Mouse (Mus musculus): ENCODE measurements around the gene Myof. TPM values are rescaled to one million over a fixed set of nuclear protein-coding genes. Genes with fewer than 3 reads are reported as not detected.
A peak's percentile ranks its signal among the peaks of the same experiment; 100 is the strongest.

Gene Myof
- total RNA-seq, 2 experiments from 2014 or later, result 4.3 to 5.0 TPM

GRCm38 (mm10) chr19:38032993-38033734, 10.2 kb downstream of the Myof start:
- Histone ChIP-seq H3K4me3 (no peak overlapping the region), H3K27ac (no peak overlapping the region)
- no peak for TF ChIP-seq CTCF (conservative IDR thresholded peaks at IDR 0.05)
- DNase-seq (ENCODE audit: low spot score in 2 of 2), result no peak

DNA sequence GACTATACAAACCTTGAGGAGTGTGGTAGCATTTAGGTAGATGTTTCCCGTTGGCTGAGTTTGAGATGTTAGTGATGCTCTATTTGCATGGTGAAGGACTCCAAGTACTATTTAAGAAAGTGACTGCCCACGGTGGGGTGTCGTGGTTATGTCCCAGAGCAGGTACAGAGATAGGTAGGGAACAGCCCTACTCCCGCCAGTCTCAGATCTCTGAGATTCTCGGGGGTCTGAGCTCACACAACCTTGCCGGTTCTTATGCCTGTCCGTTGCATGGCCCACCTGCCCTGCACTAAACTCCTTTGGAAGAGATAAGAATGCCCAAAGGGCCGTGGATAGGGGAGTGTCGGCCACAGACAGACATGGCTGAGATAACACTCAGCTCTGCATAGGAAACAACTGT, 12.2 kb downstream of the Myof start:
- Histone ChIP-seq H3K27ac (no peak overlapping the region), H3K4me3 (no peak overlapping the region)
- TF ChIP-seq CTCF (conservative IDR thresholded peaks at IDR 0.05), result no peak
- DNase-seq (ENCODE audit: low spot score in 2 of 2), result no peak

DNA sequence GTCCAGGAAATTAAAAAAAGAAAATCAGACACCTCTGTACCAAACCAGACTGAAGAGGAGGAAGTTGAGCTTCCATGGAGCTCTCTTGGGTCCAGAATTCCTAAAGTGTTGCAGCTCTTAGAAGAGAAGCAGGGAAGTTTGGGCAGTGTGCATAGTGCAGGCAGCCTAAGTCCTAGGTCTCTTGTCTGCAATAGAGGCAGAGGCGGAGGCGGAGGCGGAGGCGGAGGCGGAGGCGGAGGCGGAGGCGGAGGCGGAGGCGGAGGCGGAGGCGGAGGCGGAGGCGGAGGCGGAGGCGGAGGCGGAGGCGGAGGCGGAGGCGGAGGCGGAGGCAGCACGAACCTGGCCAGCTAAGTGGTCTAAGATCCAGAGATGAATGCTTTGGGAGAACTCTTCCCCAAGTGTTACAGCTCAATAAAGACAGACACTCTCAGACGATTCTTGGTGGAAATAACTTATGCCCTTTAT, 12.7 kb downstream of the Myof start:
- no peak for DNase-seq (ENCODE audit: low spot score in 2 of 2)
- TF ChIP-seq CTCF (conservative IDR thresholded peaks at IDR 0.05), result no peak
- peak overlapping the region; percentile 33; the same call in 1 of the 2 replicates for H3K27ac ChIP-seq

GRCm38 (mm10) chr19:38029871-38030270, 13.5 kb downstream of the Myof start:
- Histone ChIP-seq H3K27ac (peak overlapping the region; percentile 36; the same call in 1 of the 2 replicates), H3K4me3 (no peak overlapping the region)
- no peak for TF ChIP-seq CTCF (conservative IDR thresholded peaks at IDR 0.05)
- DNase-seq (ENCODE audit: low spot score in 2 of 2), result no peak

More for the DNA sequence above, 12.7 kb downstream of the Myof start:
- H3K4me3 ChIP-seq, result no peak overlapping the region

GRCm38 (mm10) chr19:38029292-38029691, 14.1 kb downstream of the Myof start:
- no peak for DNase-seq (ENCODE audit: low spot score in 2 of 2)
- H3K4me3 ChIP-seq, result no peak overlapping the region
- TF ChIP-seq CTCF (conservative IDR thresholded peaks at IDR 0.05), result no peak
- H3K27ac ChIP-seq, result peak overlapping the region; percentile 36; the same call in 1 of the 2 replicates

DNA sequence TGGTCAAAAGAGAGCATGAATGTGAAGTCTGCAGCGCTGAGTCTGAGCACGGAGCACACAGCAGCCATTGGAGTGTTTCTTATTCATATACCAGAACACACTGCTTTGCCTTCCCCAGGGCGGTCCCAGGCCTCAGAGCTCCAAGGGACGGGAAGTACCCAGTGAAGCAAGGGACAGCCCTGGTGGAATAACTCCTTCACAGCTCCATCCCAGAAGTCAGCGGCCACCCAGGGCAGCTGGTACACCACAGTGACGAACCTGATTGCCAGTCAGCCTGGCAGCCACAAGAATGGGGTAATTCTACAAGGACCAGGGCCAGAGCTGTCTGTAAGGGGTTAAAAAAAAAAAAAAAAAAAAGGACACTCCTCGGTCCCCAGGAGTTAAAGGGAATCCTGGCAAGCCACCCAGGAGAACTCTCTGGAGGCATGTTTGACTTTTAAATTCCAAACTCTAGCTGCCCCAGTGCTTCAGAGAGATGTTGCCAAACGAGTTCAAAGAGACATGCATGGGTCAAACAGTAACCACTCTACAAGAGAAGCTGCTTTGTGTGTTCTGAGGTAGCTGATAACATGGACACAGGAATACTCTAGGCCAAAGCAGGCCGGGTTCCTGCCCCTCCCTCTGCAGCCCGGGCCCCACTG, 15.4 kb downstream of the Myof start:
- TF ChIP-seq CTCF (conservative IDR thresholded peaks at IDR 0.05), result no peak
- peak overlapping the region; percentile 0; the same call in 1 of the 2 replicates for H3K27ac ChIP-seq

GRCm38 (mm10) chr19:38027389-38027788, 16.0 kb downstream of the Myof start:
- Histone ChIP-seq H3K27ac (peak overlapping the region; percentile 0; the same call in 1 of the 2 replicates), H3K4me3 (no peak overlapping the region)
- TF ChIP-seq CTCF (conservative IDR thresholded peaks at IDR 0.05), result no peak
- no peak for DNase-seq (ENCODE audit: low spot score in 2 of 2)

More for the DNA sequence above, 15.4 kb downstream of the Myof start:
- DNase-seq (ENCODE audit: low spot score in 2 of 2), result no peak
- no peak overlapping the region for H3K4me3 ChIP-seq

DNA sequence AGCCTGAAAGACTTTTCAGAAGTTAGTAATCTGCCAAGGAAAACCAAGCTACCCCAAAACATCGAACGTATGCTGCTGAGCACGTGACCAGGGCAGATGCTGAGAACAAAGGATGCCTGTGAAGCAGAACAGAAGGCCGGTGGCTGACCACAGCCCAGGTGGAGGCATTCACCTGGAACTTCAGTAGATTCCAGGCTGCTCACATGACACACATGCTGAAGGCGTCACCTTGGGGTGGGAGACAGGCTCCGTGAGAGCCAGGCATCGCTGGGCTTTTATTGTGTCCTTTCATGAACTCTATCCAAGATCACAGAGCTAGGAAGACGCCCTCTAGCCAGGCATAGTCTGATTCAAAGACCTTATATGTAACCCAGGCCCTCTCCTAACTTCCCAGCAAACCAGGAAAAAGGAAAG, 17.2 kb downstream of the Myof start:
- Histone ChIP-seq H3K4me3 (no peak overlapping the region), H3K27ac (no peak overlapping the region)
- TF ChIP-seq CTCF (conservative IDR thresholded peaks at IDR 0.05), result no peak
- DNase-seq (ENCODE audit: low spot score in 2 of 2), result no peak

DNA sequence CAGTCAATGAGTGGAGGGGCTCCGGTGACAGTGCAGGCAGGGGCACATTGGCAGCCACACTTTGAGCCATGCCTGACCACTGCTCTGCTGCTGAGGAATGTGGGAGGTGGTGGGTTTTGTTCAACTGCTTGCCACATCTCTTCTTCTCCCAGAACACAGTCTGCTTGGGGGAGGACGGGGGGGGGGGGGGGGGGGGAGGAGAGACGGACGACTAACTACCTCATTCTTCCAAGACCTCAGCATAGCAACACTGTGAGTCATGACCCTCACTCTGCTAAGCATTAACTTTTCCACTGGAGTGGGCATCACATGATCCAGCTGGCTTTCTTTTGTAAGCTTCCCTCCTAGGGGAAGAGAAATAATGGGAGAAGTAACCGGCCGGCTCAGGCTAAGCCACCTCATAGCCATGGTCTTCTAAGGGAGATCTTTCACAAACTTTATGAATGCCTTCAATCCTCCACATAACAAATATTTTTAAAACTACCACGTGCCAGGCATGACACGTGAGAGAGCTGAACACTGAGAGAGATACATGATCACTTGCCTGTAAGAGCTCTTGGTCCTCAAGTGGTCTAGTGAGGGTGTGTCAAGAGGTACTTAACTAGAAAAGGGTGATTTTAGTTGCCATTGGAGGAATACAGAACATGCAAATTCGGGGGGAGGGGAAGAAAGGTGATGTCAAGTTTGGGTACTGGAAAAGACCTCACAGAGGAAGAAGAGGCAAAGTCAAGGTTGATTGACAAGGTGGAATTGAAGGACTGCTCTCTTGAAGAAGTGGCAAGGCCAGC, 17.9 kb downstream of the Myof start:
- no peak for TF ChIP-seq CTCF (conservative IDR thresholded peaks at IDR 0.05)
- DNase-seq (ENCODE audit: low spot score in 2 of 2), result no peak
- Histone ChIP-seq H3K4me3 (no peak overlapping the region), H3K27ac (no peak overlapping the region)

DNA sequence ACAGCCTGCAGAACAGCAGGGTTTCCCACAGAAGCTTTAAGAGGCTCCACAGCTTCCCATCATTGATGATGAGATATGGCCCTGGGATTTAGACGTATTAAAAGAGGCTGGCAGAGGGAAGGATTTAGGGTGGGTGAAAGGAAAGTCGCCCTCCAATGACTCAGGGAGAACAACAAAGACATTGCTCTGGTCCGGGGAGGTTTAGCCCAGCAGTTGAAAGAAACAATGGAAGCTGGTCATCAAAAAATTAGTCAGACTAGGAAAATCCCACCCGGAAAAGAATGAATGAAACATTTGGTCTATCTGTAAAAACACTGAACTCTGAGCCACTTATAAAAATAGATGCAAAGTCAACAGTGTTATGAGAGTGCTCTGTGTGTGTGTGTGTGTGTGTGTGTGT, 19.8 kb downstream of the Myof start:
- no peak for DNase-seq (ENCODE audit: low spot score in 2 of 2)
- Histone ChIP-seq H3K27ac (no peak overlapping the region), H3K4me3 (no peak overlapping the region)
- TF ChIP-seq CTCF (conservative IDR thresholded peaks at IDR 0.05), result no peak

GRCm38 (mm10) chr19:38022710-38023109, 20.7 kb downstream of the Myof start:
- no peak overlapping the region for H3K4me3 ChIP-seq
- H3K27ac ChIP-seq, result no peak overlapping the region
- no peak for DNase-seq (ENCODE audit: low spot score in 2 of 2)
- TF ChIP-seq CTCF (conservative IDR thresholded peaks at IDR 0.05), result no peak

DNA sequence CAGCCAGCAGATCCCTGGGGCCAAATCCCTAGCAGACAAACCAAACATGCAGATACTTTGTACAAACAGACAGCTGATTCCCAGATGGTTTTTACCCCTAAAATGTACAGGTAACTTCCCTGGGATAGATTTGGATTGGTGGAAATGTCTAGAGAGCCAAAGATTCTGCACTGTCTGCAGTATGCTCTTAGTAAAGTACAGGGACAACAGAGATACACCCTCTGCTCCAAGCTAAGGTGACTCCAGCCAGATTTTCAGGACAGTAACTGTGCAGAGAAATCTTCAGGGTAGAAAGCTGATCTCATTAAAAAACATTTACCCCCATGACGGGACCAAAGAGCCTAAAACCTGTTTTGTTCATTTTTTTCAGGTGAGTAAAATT, 27.5 kb downstream of the Myof start:
- Histone ChIP-seq H3K27ac (peak overlapping the region; percentile 76), H3K4me3 (no peak overlapping the region)
- DNase-seq (ENCODE audit: low spot score in 2 of 2), result no peak
- no peak for TF ChIP-seq CTCF (conservative IDR thresholded peaks at IDR 0.05)

All from layer of hippocampus, adult 2 months (tissue).